Mouse (Mus musculus): ENCODE measurements at regions not wholly inside any gene's neighbourhood (a gene's known extent, or its start where the extent isn't known, plus 50 kb on each side); places are given as distances from the start of the nearest gene placed in this dataset.
"Not testable (repeated sequence)": the region's sequence is repeated elsewhere in the genome, so short reads cannot be mapped to it uniquely, and the experiment has no call there.

GRCm38 (mm10) chr6:143440237-143440950 lies 273.4 kb downstream of the Etnk1 start:
- H3K27me3 ChIP-seq: peaks cover 31% of the 10 kb centered on the region
- H3K4me3 ChIP-seq: no peak overlapping the region
- no peak overlapping the region for H3K9ac ChIP-seq
- peaks cover 8% of the 10 kb centered on the region for H3K4me1 ChIP-seq
- no peaks in the 10 kb centered on the region for H3K36me3 ChIP-seq
- H3K9me3 ChIP-seq: no peaks in the 10 kb centered on the region
- no peak overlapping the region for H3K4me2 ChIP-seq (replicated peaks)
- H3K27ac ChIP-seq: no peak overlapping the region
- ATAC-seq (ENCODE audit: insufficient number of reproducible peaks, insufficient read depth, low FRiP score, low TSS enrichment): no peak
- WGBS: 76% methylated on average over 15 of the region's 15 CpGs

DNA sequence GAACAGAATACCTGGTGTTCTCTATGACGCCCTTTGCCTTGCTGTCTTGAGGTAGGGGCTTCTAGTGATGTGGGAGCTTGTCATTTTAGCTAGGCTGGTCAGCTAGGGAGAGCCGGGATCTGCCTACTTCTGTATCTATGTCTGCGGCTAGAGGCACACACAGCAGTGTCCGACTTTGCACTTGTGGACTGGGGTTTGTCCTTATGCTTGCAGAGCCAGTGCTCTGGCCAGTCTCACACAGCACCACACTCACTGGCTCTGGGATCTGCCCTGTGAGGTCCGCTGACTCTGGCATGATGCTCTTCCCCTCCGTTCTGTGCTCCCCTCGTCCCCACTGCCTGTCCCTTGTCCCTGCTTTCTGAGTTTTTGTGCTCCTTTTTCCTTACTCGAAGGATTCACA lies 275.3 kb downstream of the Etnk1 start:
- H3K36me3 ChIP-seq: no peaks in the 10 kb centered on the region
- H3K9ac ChIP-seq: no peak overlapping the region
- no peak overlapping the region for H3K4me3 ChIP-seq
- no peak for ATAC-seq (ENCODE audit: insufficient number of reproducible peaks, insufficient read depth, low FRiP score, low TSS enrichment)
- H3K9me3 ChIP-seq: no peaks in the 10 kb centered on the region
- peaks cover 40% of the 10 kb centered on the region; the same call in 1 of the 2 replicates for H3K27me3 ChIP-seq
- WGBS: 87% methylated on average over 8 of the region's 8 CpGs
- H3K27ac ChIP-seq: no peak overlapping the region
- peaks cover 6% of the 10 kb centered on the region for H3K4me1 ChIP-seq
- H3K4me2 ChIP-seq (replicated peaks): no peak overlapping the region

DNA sequence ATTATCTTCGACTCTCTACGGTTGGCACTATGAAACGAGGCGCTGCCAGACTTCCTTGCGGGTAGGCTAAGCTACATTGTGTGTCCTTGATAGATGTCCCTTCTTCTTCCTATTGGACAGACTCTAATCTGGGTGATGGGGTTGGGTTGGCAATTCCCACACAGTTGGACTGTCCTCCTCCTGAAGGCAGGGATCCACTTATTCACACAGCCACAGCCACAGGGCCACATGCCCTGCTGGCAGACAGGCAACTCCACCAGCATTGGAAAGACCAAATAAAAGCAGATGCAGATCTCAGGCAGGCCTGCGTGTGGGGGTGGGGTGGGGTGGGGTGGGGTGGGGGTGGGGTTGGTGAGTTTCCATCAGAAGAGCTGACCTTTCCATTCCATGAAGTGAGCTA lies 276.4 kb downstream of the Etnk1 start:
- no peak for ATAC-seq (ENCODE audit: insufficient number of reproducible peaks, insufficient read depth, low FRiP score, low TSS enrichment)
- H3K27me3 ChIP-seq: peaks cover 42% of the 10 kb centered on the region; the same call in 1 of the 2 replicates
- H3K27ac ChIP-seq: no peak overlapping the region
- no peak overlapping the region for H3K4me2 ChIP-seq (replicated peaks)
- 0 out of 2 replicates have a peak, but pooled peaks cover 2% of the 10 kb centered on the region for H3K4me1 ChIP-seq
- H3K9ac ChIP-seq: no peak overlapping the region
- 89% methylated on average over 6 of the region's 6 CpGs for WGBS
- no peak overlapping the region for H3K4me3 ChIP-seq
- no peaks in the 10 kb centered on the region for H3K9me3 ChIP-seq
- no peaks in the 10 kb centered on the region for H3K36me3 ChIP-seq

DNA sequence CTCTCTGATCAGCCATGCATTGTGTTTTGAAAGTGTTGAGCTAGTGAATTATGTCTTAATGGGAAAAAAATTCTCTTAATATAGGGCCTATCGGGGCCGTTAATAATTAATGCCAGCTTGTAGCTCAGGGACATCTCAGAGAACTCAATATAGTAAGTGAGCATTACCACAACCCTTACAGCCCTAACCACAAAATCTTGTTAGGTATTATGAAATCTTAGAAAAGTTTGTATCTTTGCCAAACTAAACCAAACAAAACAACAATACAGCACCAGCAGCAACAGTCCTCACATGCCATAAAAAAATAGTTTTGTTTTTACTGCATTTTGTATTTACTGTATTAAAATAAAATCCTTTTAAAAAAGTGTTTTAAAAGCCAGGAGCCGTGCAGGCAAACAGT lies 277.8 kb downstream of the Etnk1 start:
- H3K27me3 ChIP-seq: peaks cover 41% of the 10 kb centered on the region
- H3K27ac ChIP-seq: no peak overlapping the region
- no peak overlapping the region for H3K4me3 ChIP-seq
- ATAC-seq (ENCODE audit: insufficient number of reproducible peaks, insufficient read depth, low FRiP score, low TSS enrichment): no peak
- no peaks in the 10 kb centered on the region for H3K36me3 ChIP-seq
- WGBS: 88% methylated on average over 3 of the region's 3 CpGs
- no peak overlapping the region for H3K9ac ChIP-seq
- no peaks in the 10 kb centered on the region for H3K9me3 ChIP-seq
- H3K4me2 ChIP-seq (replicated peaks): no peak overlapping the region
- H3K4me1 ChIP-seq: no peaks in the 10 kb centered on the region

DNA sequence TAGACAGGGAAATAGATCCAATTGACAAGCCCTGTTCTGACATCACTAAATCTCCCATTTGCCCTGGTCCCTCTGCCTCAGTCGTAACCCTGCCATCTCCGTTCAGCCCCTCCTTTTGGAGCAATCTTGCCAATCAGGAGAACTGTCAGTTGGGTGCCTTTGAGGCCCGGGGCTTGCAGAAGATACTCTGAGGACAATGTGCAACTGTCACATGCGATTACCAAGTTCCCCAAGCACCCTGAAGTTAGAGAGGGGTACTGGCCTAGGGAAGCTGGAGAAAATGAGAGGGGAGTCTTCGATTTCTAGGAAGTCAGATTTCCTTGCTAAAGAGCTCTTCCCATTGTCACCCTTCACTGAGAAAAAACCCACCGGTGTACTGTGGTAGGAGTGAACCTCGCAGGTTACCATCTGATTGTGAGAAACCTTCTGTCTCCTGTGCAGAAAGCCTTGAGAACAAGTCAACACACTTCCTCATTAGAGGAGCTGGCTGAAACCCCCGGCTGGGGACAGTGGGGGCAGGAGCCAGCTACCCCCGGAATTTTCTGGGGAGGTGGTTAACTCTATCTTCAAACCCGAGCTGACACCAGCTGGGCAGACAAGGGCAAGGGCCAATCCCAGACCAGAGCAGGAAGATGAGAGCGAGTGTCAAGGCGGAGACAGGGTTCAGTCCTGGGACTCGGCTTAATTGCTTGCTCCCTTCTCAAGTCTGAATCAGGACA lies 279.0 kb downstream of the Etnk1 start:
- Histone ChIP-seq H3K27ac (no peak overlapping the region), H3K27me3 (peaks cover 32% of the 10 kb centered on the region), H3K9me3 (no peaks in the 10 kb centered on the region), H3K4me2 (replicated peaks) (no peak overlapping the region), H3K4me1 (no peaks in the 10 kb centered on the region), H3K36me3 (no peaks in the 10 kb centered on the region), H3K9ac (no peak overlapping the region), H3K4me3 (no peak overlapping the region)
- WGBS: 85% methylated on average over 13 of the region's 13 CpGs
- ATAC-seq (ENCODE audit: insufficient number of reproducible peaks, insufficient read depth, low FRiP score, low TSS enrichment): no peak

DNA sequence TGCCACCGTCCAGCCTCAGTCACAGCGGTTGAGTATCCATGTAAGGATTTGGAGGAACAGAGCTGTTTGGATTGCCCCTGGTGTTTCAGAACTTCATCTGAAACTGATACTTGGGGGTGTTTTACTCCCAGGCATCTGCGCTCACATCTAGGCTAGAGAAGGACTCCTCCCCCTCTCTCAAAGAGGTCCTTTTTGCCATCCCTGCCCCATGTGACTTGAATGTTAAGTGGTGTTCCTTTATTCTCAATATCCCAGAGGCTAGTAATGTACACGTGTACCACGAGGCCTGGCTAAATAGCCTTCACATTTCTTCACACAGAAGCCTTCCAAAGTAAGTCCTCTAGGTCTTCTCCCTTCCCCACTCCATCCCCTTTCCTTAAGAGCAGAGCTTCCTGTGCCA lies 280.0 kb downstream of the Etnk1 start:
- ATAC-seq (ENCODE audit: insufficient number of reproducible peaks, insufficient read depth, low FRiP score, low TSS enrichment): no peak
- no peaks in the 10 kb centered on the region for H3K4me1 ChIP-seq
- H3K27me3 ChIP-seq: peaks cover 26% of the 10 kb centered on the region

GRCm38 (mm10) chr6:143449071-143449470 lies 282.1 kb downstream of the Etnk1 start:
- H3K4me1 ChIP-seq: no peaks in the 10 kb centered on the region
- no peak for ATAC-seq (ENCODE audit: insufficient number of reproducible peaks, insufficient read depth, low FRiP score, low TSS enrichment)
- H3K4me2 ChIP-seq (replicated peaks): no peak overlapping the region
- H3K27me3 ChIP-seq: peaks cover 21% of the 10 kb centered on the region; the same call in 1 of the 2 replicates
- no peaks in the 10 kb centered on the region for H3K36me3 ChIP-seq
- H3K9me3 ChIP-seq: no peaks in the 10 kb centered on the region
- no peak overlapping the region for H3K27ac ChIP-seq
- H3K9ac ChIP-seq: no peak overlapping the region
- 63% methylated on average over 4 of the region's 4 CpGs for WGBS
- H3K4me3 ChIP-seq: no peak overlapping the region

More for the DNA sequence above, 280.0 kb downstream of the Etnk1 start:
- H3K27ac ChIP-seq: no peak overlapping the region
- H3K9ac ChIP-seq: no peak overlapping the region
- no peak overlapping the region for H3K4me2 ChIP-seq (replicated peaks)
- H3K4me3 ChIP-seq: no peak overlapping the region
- no peaks in the 10 kb centered on the region for H3K36me3 ChIP-seq
- H3K9me3 ChIP-seq: no peaks in the 10 kb centered on the region
- 69% methylated on average over 5 of the region's 5 CpGs for WGBS

- no peaks in the 10 kb centered on the region for H3K36me3 ChIP-seq
- no peaks in the 10 kb centered on the region for H3K4me1 ChIP-seq
- H3K9ac ChIP-seq: no peak overlapping the region
- no peak overlapping the region for H3K4me3 ChIP-seq
- no peaks in the 10 kb centered on the region for H3K9me3 ChIP-seq
- 79% methylated on average over 6 of the region's 6 CpGs for WGBS
- peaks cover 12% of the 10 kb centered on the region; the same call in 1 of the 2 replicates for H3K27me3 ChIP-seq
- H3K27ac ChIP-seq: no peak overlapping the region
- no peak overlapping the region for H3K4me2 ChIP-seq (replicated peaks)
- ATAC-seq (ENCODE audit: insufficient number of reproducible peaks, insufficient read depth, low FRiP score, low TSS enrichment): no peak
Measured at GRCm38 (mm10) chr6:143451869-143452268, 284.8 kb downstream of the Etnk1 start.

DNA sequence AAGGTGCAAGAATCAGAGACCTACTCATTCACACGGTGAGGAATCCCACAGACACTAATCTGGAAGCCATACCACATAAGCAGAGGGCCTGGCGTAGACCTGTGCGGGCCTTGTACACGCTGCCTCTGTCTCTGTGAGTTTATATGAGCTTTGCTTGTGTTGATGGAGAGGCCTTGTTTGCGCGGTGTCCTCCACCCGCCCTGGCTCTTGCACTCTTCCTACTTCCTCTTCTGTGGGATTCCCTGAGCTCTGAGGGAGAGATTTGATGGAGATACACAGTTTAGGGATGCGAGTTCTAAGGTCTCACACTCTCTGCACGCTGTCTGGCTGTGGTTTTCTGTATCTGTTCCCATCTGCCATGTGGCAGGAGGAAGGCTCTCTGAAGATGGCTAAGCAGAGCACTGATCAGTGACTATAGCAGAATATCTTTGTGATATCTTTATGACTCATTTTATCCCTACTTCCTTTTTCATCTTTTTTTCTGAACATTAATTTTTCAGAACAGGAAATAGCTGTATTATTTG lies 287.7 kb downstream of the Etnk1 start:
- no peak for ATAC-seq (ENCODE audit: insufficient number of reproducible peaks, insufficient read depth, low FRiP score, low TSS enrichment)
- Histone ChIP-seq H3K9me3 (no peaks in the 10 kb centered on the region), H3K4me3 (no peak overlapping the region), H3K36me3 (no peaks in the 10 kb centered on the region), H3K27me3 (no peaks in the 10 kb centered on the region; the same call in 1 of the 2 replicates), H3K4me2 (replicated peaks) (no peak overlapping the region), H3K27ac (no peak overlapping the region), H3K9ac (no peak overlapping the region), H3K4me1 (no peaks in the 10 kb centered on the region)
- 92% methylated on average over 9 of the region's 9 CpGs for WGBS

DNA sequence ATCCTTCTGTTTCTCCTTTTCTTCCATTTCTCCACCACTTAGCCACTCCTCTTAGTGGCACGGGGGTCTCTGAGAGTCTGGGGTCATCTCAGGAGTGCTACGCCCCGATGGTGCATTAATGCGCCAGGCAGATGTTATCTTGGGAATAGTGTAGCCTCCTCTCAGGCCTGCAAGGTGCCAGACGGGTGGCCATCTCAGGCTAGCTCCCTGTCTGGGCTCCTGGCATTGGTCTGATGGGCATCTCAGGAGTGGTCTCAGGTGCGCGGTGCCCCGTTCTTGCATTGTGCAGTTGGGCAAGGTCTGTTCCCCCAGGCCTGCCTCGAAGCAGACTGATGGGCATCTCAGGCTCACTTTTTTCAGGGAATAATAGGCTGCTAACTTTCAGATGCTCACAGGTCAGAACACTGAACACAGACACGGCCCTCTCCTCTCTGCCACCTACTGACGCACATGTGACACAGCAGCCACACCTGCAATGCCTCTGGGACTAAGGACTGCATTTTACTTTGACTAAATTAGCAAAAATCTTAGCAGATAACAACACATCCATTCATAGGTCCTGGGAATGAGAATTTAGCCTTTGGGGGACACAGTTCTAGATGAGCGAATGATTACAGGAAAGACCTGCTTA lies 298.0 kb downstream of the Etnk1 start:
- no peak for ATAC-seq (ENCODE audit: insufficient number of reproducible peaks, insufficient read depth, low FRiP score, low TSS enrichment)
- H3K9ac ChIP-seq: no peak overlapping the region
- no peaks in the 10 kb centered on the region for H3K4me1 ChIP-seq
- no peaks in the 10 kb centered on the region for H3K36me3 ChIP-seq
- no peak overlapping the region for H3K4me2 ChIP-seq (replicated peaks)
- 74% methylated on average over 12 of the region's 12 CpGs for WGBS
- H3K4me3 ChIP-seq: no peak overlapping the region
- H3K27me3 ChIP-seq: peaks cover 4% of the 10 kb centered on the region; the same call in 1 of the 2 replicates
- H3K9me3 ChIP-seq: no peaks in the 10 kb centered on the region
- no peak overlapping the region for H3K27ac ChIP-seq

- not testable (repeated sequence) for H3K4me1 ChIP-seq
Measured at GRCm38 (mm10) chr6:143472676-143473075, 305.7 kb downstream of the Etnk1 start.

More at GRCm38 (mm10) chr6:143472676-143473075, 305.7 kb downstream of the Etnk1 start:
- not testable (repeated sequence) for H3K4me3 ChIP-seq; H3K9me3 ChIP-seq; H3K27me3 ChIP-seq; H3K9ac ChIP-seq; ATAC-seq (ENCODE audit: insufficient number of reproducible peaks, insufficient read depth, low FRiP score, low TSS enrichment); H3K36me3 ChIP-seq; H3K27ac ChIP-seq; H3K4me2 ChIP-seq (replicated peaks)
- WGBS: 91% methylated on average over 12 of the region's 12 CpGs
